Mouse (Mus musculus): Measurements from ENCODE around the gene Ackr3.

Gene Ackr3

GRCm38 (mm10) chr1:90234620-90235054 lies 30.9 kb downstream of the Ackr3 start:
- Histone ChIP-seq H3K4me1 (replicated peaks; ENCODE audit: low read depth, low read length) (peaks cover 3% of the 10 kb centered on the region; the same call in 1 of the 2 replicates), H3K27me3 (ENCODE audit: insufficient read depth, low read length) (peaks cover 7% of the 10 kb centered on the region; the same call in 1 of the 2 replicates), H3K9me3 (ENCODE audit: low read length) (no peaks in the 10 kb centered on the region), H3K36me3 (ENCODE audit: insufficient read depth, low read length) (no peaks in the 10 kb centered on the region), H3K4me3 (replicated peaks; ENCODE audit: low read length) (no peak overlapping the region)
- TF ChIP-seq POU5F1 (IDR thresholded peaks at IDR 0.05; ENCODE audit: borderline replicate concordance, low read length) (no peak), NANOG (IDR thresholded peaks at IDR 0.05; ENCODE audit: borderline replicate concordance, low read length) (no peak), CTCF (conservative IDR thresholded peaks at IDR 0.05; ENCODE audit: low read length) (no peak)

GRCm38 (mm10) chr1:90236640-90237039 lies 32.9 kb downstream of the Ackr3 start:
- TF ChIP-seq NANOG (IDR thresholded peaks at IDR 0.05; ENCODE audit: borderline replicate concordance, low read length) (no peak), POU5F1 (IDR thresholded peaks at IDR 0.05; ENCODE audit: borderline replicate concordance, low read length) (no peak)
- H3K4me1 ChIP-seq (replicated peaks; ENCODE audit: low read depth, low read length), result peaks cover 3% of the 10 kb centered on the region; the same call in 1 of the 2 replicates
- H3K9me3 ChIP-seq (ENCODE audit: low read length), result no peaks in the 10 kb centered on the region
- H3K4me3 ChIP-seq (replicated peaks; ENCODE audit: low read length), result no peak overlapping the region
- no peaks in the 10 kb centered on the region for H3K36me3 ChIP-seq (ENCODE audit: insufficient read depth, low read length)
- H3K27me3 ChIP-seq (ENCODE audit: insufficient read depth, low read length), result 0 out of 2 replicates have a peak, but pooled peaks cover 4% of the 10 kb centered on the region

GRCm38 (mm10) chr1:90238095-90238888 lies 34.5 kb downstream of the Ackr3 start:
- H3K4me1 ChIP-seq (replicated peaks; ENCODE audit: low read depth, low read length), result peaks cover 3% of the 10 kb centered on the region; the same call in 1 of the 2 replicates
- TF ChIP-seq CTCF (conservative IDR thresholded peaks at IDR 0.05; ENCODE audit: low read length) (no peak), NANOG (IDR thresholded peaks at IDR 0.05; ENCODE audit: borderline replicate concordance, low read length) (no peak), POU5F1 (IDR thresholded peaks at IDR 0.05; ENCODE audit: borderline replicate concordance, low read length) (no peak)
- H3K4me3 ChIP-seq (replicated peaks; ENCODE audit: low read length), result no peak overlapping the region
- no peaks in the 10 kb centered on the region for H3K9me3 ChIP-seq (ENCODE audit: low read length)
- 0 out of 2 replicates have a peak, but pooled peaks cover 4% of the 10 kb centered on the region for H3K27me3 ChIP-seq (ENCODE audit: insufficient read depth, low read length)
- H3K36me3 ChIP-seq (ENCODE audit: insufficient read depth, low read length), result no peaks in the 10 kb centered on the region

GRCm38 (mm10) chr1:90239336-90240225 lies 35.8 kb downstream of the Ackr3 start:
- Histone ChIP-seq H3K4me1 (replicated peaks; ENCODE audit: low read depth, low read length) (peaks cover 3% of the 10 kb centered on the region; the same call in 1 of the 2 replicates), H3K4me3 (replicated peaks; ENCODE audit: low read length) (no peak overlapping the region), H3K27me3 (ENCODE audit: insufficient read depth, low read length) (0 out of 2 replicates have a peak, but pooled peaks cover 4% of the 10 kb centered on the region), H3K9me3 (ENCODE audit: low read length) (no peaks in the 10 kb centered on the region), H3K36me3 (ENCODE audit: insufficient read depth, low read length) (no peaks in the 10 kb centered on the region)
- TF ChIP-seq CTCF (conservative IDR thresholded peaks at IDR 0.05; ENCODE audit: low read length) (no peak), NANOG (IDR thresholded peaks at IDR 0.05; ENCODE audit: borderline replicate concordance, low read length) (no peak), POU5F1 (IDR thresholded peaks at IDR 0.05; ENCODE audit: borderline replicate concordance, low read length) (no peak)

GRCm38 (mm10) chr1:90240287-90240686 lies 36.5 kb downstream of the Ackr3 start:
- no peaks in the 10 kb centered on the region for H3K9me3 ChIP-seq (ENCODE audit: low read length)
- no peak overlapping the region for H3K4me3 ChIP-seq (replicated peaks; ENCODE audit: low read length)
- 0 out of 2 replicates have a peak, but pooled peaks cover 4% of the 10 kb centered on the region for H3K27me3 ChIP-seq (ENCODE audit: insufficient read depth, low read length)
- H3K36me3 ChIP-seq (ENCODE audit: insufficient read depth, low read length), result no peaks in the 10 kb centered on the region
- H3K4me1 ChIP-seq (replicated peaks; ENCODE audit: low read depth, low read length), result no peaks in the 10 kb centered on the region
- TF ChIP-seq POU5F1 (IDR thresholded peaks at IDR 0.05; ENCODE audit: borderline replicate concordance, low read length) (no peak), NANOG (IDR thresholded peaks at IDR 0.05; ENCODE audit: borderline replicate concordance, low read length) (no peak), CTCF (conservative IDR thresholded peaks at IDR 0.05; ENCODE audit: low read length) (no peak)

- Histone ChIP-seq H3K4me1 (replicated peaks; ENCODE audit: low read depth, low read length) (no peaks in the 10 kb centered on the region), H3K4me3 (replicated peaks; ENCODE audit: low read length) (no peak overlapping the region), H3K9me3 (ENCODE audit: low read length) (no peaks in the 10 kb centered on the region), H3K36me3 (ENCODE audit: insufficient read depth, low read length) (no peaks in the 10 kb centered on the region), H3K27me3 (ENCODE audit: insufficient read depth, low read length) (peaks cover 4% of the 10 kb centered on the region; the same call in 1 of the 2 replicates)
- TF ChIP-seq POU5F1 (IDR thresholded peaks at IDR 0.05; ENCODE audit: borderline replicate concordance, low read length) (no peak), NANOG (IDR thresholded peaks at IDR 0.05; ENCODE audit: borderline replicate concordance, low read length) (no peak), CTCF (conservative IDR thresholded peaks at IDR 0.05; ENCODE audit: low read length) (no peak)
Observed at GRCm38 (mm10) chr1:90242444-90242989, 38.7 kb downstream of the Ackr3 start.

- Histone ChIP-seq H3K36me3 (ENCODE audit: insufficient read depth, low read length) (no peaks in the 10 kb centered on the region), H3K9me3 (ENCODE audit: low read length) (no peaks in the 10 kb centered on the region), H3K4me3 (replicated peaks; ENCODE audit: low read length) (no peak overlapping the region), H3K27me3 (ENCODE audit: insufficient read depth, low read length) (peaks cover 4% of the 10 kb centered on the region; the same call in 1 of the 2 replicates), H3K4me1 (replicated peaks; ENCODE audit: low read depth, low read length) (no peaks in the 10 kb centered on the region)
- TF ChIP-seq CTCF (conservative IDR thresholded peaks at IDR 0.05; ENCODE audit: low read length) (no peak), NANOG (IDR thresholded peaks at IDR 0.05; ENCODE audit: borderline replicate concordance, low read length) (no peak), POU5F1 (IDR thresholded peaks at IDR 0.05; ENCODE audit: borderline replicate concordance, low read length) (no peak)
Observed at GRCm38 (mm10) chr1:90244537-90244936, 40.8 kb downstream of the Ackr3 start.

GRCm38 (mm10) chr1:90245533-90245932 lies 41.8 kb downstream of the Ackr3 start:
- Histone ChIP-seq H3K4me1 (replicated peaks; ENCODE audit: low read depth, low read length) (peaks cover 4% of the 10 kb centered on the region; the same call in 1 of the 2 replicates), H3K9me3 (ENCODE audit: low read length) (no peaks in the 10 kb centered on the region), H3K4me3 (replicated peaks; ENCODE audit: low read length) (no peak overlapping the region), H3K27me3 (ENCODE audit: insufficient read depth, low read length) (no peaks in the 10 kb centered on the region; the same call in 1 of the 2 replicates), H3K36me3 (ENCODE audit: insufficient read depth, low read length) (no peaks in the 10 kb centered on the region)
- TF ChIP-seq NANOG (IDR thresholded peaks at IDR 0.05; ENCODE audit: borderline replicate concordance, low read length), result no peak

Measured in E14TG2a.4 (cell line).